Mouse (Mus musculus) erythroblast, embryonic 14.5 days (primary cell): ENCODE results near the gene Limch1.

Experiments used
- GATA1 ChIP-seq: IDR thresholded peaks from 2 replicates; pipeline ENCODE4 v1.6.1; 2012; ENCODE audit warnings: low read length, inconsistent platforms, mixed read lengths
- TAL1 ChIP-seq: IDR thresholded peaks from 3 replicates; pipeline ENCODE4 v1.6.1; 2012; ENCODE audit warnings: low read length, inconsistent platforms, mixed read lengths

- TF ChIP-seq TAL1 (no peak), GATA1 (no peak)
Measured at GRCm38 (mm10) chr5:66745390-66745995, at the start of gene Limch1.
